Mouse (Mus musculus) midbrain, postnatal 0 days (tissue): ENCODE measurements around the gene Zfp398. TPM values are rescaled to one million over a fixed set of nuclear protein-coding genes. Genes with fewer than 3 reads are reported as not detected.

ENCODE experiments used
- ATAC-seq: fragments of 200-750 bp; cut with Nextera tagmentation; 2 replicates; pipeline ENCODE4 v1.8.0; 2017; ENCODE audit warnings: moderate number of reproducible peaks, mild to moderate bottlenecking, moderate TSS enrichment, moderate library complexity; ENCODE audit not compliant: low FRiP score
- DNase-seq: peaks from one replicate; pipeline ENCODE4 v3.0.0-alpha.2; 2015; ENCODE audit warnings: low spot score
- H3K27ac ChIP-seq: fragments of 300-500 bp; sonication (generic); 2 replicates; pipeline ENCODE4 v1.5.1; 2014; ENCODE audit warnings: low read depth, mild to moderate bottlenecking, low read length, mixed read lengths
- H3K27me3 ChIP-seq: fragments of 300-500 bp; sonication (generic); 2 replicates; pipeline ENCODE4 v1.6.1; 2014; ENCODE audit warnings: low read length, control low read depth, mixed read lengths; ENCODE audit not compliant: insufficient read depth
- H3K36me3 ChIP-seq: fragments of 300-500 bp; sonication (generic); 2 replicates; pipeline ENCODE4 v1.6.1; 2014; ENCODE audit warnings: low read length, control low read depth, mixed read lengths; ENCODE audit not compliant: insufficient read depth
- H3K4me1 ChIP-seq: fragments of 300-500 bp; sonication (generic); 2 replicates; pipeline ENCODE4 v1.6.1; 2014; ENCODE audit warnings: mild to moderate bottlenecking, control low read depth, antibody characterized with exemption, low read length, mixed read lengths; ENCODE audit not compliant: insufficient read depth
- H3K4me2 ChIP-seq: fragments of 300-500 bp; sonication (generic); 2 replicates; pipeline ENCODE4 v1.6.1; 2014; ENCODE audit warnings: low read depth, mild to moderate bottlenecking, low read length, mixed read lengths; ENCODE audit not compliant: poor library complexity, severe bottlenecking
- H3K4me3 ChIP-seq: fragments of 300-500 bp; sonication (generic); 2 replicates; pipeline ENCODE4 v1.5.1; 2014; ENCODE audit warnings: low read depth, mild to moderate bottlenecking, low read length, moderate library complexity
- H3K9ac ChIP-seq: fragments of 300-500 bp; sonication (generic); replicated peaks from 2 replicates; pipeline ENCODE4 v1.6.1; 2014; ENCODE audit warnings: mild to moderate bottlenecking, low read length, moderate library complexity, mixed read lengths; ENCODE audit not compliant: poor library complexity, severe bottlenecking
- H3K9me3 ChIP-seq: fragments of 300-500 bp; sonication (generic); 2 replicates; pipeline ENCODE4 v1.6.1; 2016; ENCODE audit warnings: low read length, control low read depth
- CTCF ChIP-seq: IDR thresholded peaks from 2 replicates; pipeline ENCODE4 v1.5.1; 2016; ENCODE audit warnings: antibody characterized with exemption, mild to moderate bottlenecking
- WGBS: fragments of 180-500 bp; shearing (Covaris S2); extraction: QIAGEN DNeasy Blood & Tissue Kit; methylation state at CpG from one replicate; pipeline ENCODE4 v1.1.7; 2014; 5-methylcytosine and 5-hydroxymethylcytosine counted together
- polyA plus RNA-seq: library from polyadenylated mRNA; unstranded; fragments of >200 nt; fragmentation: Nextera tagmentation; extraction: Ambion mirVana; gene quantifications from 2 replicates; pipeline ENCODE4 v1.2.1, GENCODE M21; 2015
- total RNA-seq: library from RNA; depleted of rRNA; stranded (reverse); fragments of >200 nt; gene quantifications from 2 replicates; pipeline ENCODE4 v1.2.3, GENCODE M21; 2014

The Zfp398 gene
- total and polyA plus RNA-seq, 2 experiments from 2014 or later: 14.3 to 32.1 TPM

DNA sequence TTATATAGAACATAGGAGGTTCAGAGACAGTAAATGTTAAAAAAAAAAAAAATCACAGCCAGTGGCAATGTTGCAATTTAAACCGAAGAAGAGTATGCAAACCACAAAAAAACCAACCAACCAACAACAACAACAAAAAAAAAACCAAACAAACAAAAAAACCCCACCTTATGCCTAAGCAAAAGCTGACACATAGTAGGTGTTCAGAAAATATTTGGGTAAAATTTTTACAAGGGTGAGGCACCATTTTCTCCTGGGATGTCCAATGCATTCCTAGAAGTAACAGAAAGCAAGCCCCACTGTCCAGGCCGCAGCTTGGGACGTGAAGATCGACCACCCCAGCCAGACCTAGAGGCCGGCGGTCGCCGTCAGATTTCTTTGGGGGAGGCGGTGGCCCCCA, 41.6 kb downstream of the Zfp398 start, which contains the start of gene Zfp282:
TSS of gene Zfp282 (plus strand) at position 147 of the 400 bp plus-strand sequence.
- H3K4me1 ChIP-seq: peaks cover 8% of the 10 kb centered on the region; the same call in 1 of the 2 replicates
- peak within 1 kb of the TSS; percentile 91 for H3K27ac ChIP-seq
- no peak for ATAC-seq
- no peaks in the 10 kb centered on the region for H3K9me3 ChIP-seq
- H3K27me3 ChIP-seq: no peaks in the 10 kb centered on the region
- no peak for TF ChIP-seq CTCF
- H3K9ac ChIP-seq: peak within 1 kb of the TSS; percentile 96
- H3K4me2 ChIP-seq: peak within 1 kb of the TSS; percentile 81
- H3K36me3 ChIP-seq: peaks cover 18% of the 10 kb centered on the region
- DNase-seq: no peak
- 5% methylated on average over 9 of the region's 9 CpGs for WGBS
- H3K4me3 ChIP-seq: peak within 1 kb of the TSS; percentile 94

DNA sequence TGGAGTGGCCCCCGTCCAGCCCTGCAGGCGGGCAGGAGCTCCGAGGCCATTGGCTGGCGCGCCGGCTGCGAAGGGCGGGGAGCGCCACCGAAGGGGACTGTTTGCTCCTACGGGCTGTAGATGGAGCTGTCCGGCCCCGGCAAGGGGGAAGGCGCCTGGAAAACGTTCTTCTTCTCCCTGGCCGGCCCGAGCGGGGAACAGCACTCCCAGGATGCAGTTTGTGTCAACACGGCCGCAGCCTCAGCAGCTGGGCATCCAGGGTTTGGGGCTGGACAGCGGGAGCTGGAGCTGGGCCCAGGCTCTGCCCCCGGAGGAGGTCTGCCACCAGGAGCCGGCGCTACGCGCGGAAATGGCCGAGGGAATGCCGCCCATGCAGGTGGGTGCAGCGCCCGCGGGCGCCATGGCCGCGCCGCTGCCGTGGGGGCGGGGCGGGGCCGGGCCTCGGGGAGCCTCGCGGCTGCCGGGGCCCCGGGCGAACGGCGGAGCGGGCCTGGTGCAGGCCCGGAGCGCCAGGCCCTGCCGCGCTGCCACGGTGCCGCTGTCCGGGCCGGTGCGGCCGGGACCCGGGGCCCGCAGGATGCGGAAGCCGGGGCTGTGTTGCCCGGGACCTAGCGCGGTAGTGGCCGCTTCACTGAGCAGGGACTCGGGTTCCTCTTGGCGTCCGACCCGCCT, 42.1 kb downstream of the Zfp398 start:
- DNase-seq (peak; percentile 94), ATAC-seq (peak; percentile 95)
- peak overlapping the region; percentile 96 for H3K9ac ChIP-seq
- H3K4me1 ChIP-seq: peaks cover 8% of the 10 kb centered on the region; the same call in 1 of the 2 replicates
- under 1% methylated on average over 56 of the region's 71 CpGs for WGBS
- no peaks in the 10 kb centered on the region for H3K27me3 ChIP-seq
- H3K4me3 ChIP-seq: peak overlapping the region; percentile 94
- peak overlapping the region; percentile 81 for H3K4me2 ChIP-seq
- peak; percentile 76 for TF ChIP-seq CTCF
- peaks cover 21% of the 10 kb centered on the region for H3K36me3 ChIP-seq
- no peaks in the 10 kb centered on the region for H3K9me3 ChIP-seq
- H3K27ac ChIP-seq: peak overlapping the region; percentile 91

DNA sequence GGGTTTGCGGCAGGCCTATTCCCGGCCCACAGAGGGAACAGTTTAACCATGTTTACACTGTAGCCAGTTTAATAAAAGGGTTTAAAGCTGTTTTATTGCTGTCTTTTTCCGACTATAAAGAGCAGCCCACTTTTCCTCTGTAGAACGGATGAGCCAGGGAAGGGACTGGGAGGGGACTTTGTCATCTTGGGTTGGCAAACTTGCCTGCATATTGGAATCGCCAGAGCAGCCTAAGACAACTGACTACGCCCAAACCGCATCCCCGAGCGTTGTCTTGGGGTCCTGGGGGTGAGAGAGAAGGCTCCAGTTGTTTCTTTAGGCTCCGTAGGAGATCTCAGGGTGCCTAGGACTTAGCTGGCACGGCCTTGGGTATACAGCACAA, 42.7 kb downstream of the Zfp398 start:
- Histone ChIP-seq H3K4me2 (peak overlapping the region; percentile 81), H3K27me3 (no peaks in the 10 kb centered on the region), H3K4me3 (peak overlapping the region; percentile 94), H3K9ac (peak overlapping the region; percentile 96), H3K4me1 (peaks cover 8% of the 10 kb centered on the region; the same call in 1 of the 2 replicates), H3K27ac (peak overlapping the region; percentile 91), H3K36me3 (peaks cover 26% of the 10 kb centered on the region), H3K9me3 (no peaks in the 10 kb centered on the region)
- DNase-seq (no peak), ATAC-seq (no peak)
- WGBS: under 1% methylated on average over 11 of the region's 11 CpGs
- no peak for TF ChIP-seq CTCF

DNA sequence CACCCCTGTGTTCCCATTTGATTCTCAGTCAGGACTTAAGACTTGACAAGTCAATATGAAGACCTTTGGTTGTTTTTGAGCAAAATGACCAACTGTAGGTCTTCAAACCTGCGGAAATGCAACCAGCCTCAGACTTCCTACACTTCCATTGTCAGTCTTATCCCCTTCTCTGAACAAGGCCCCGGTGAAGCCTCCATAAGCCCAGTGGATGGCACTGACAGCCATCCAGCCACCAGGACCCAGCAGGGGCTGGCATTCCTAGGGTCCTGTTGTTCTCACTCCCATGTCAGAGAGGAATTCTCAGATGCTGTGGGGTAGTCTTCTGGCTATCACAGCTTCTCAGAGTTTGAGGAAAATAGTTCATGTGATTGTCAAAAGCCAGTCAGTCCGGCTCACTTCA, 43.1 kb downstream of the Zfp398 start:
- Histone ChIP-seq H3K4me2 (peak overlapping the region; percentile 81), H3K9me3 (no peaks in the 10 kb centered on the region), H3K9ac (peak overlapping the region; percentile 96), H3K27me3 (no peaks in the 10 kb centered on the region), H3K36me3 (peaks cover 28% of the 10 kb centered on the region), H3K27ac (no peak overlapping the region; the same call in 1 of the 2 replicates), H3K4me1 (peaks cover 8% of the 10 kb centered on the region; the same call in 1 of the 2 replicates), H3K4me3 (peak overlapping the region; percentile 94)
- ATAC-seq: no peak
- WGBS: 43% methylated on average over 3 of the region's 3 CpGs
- TF ChIP-seq CTCF: no peak
- DNase-seq: no peak

DNA sequence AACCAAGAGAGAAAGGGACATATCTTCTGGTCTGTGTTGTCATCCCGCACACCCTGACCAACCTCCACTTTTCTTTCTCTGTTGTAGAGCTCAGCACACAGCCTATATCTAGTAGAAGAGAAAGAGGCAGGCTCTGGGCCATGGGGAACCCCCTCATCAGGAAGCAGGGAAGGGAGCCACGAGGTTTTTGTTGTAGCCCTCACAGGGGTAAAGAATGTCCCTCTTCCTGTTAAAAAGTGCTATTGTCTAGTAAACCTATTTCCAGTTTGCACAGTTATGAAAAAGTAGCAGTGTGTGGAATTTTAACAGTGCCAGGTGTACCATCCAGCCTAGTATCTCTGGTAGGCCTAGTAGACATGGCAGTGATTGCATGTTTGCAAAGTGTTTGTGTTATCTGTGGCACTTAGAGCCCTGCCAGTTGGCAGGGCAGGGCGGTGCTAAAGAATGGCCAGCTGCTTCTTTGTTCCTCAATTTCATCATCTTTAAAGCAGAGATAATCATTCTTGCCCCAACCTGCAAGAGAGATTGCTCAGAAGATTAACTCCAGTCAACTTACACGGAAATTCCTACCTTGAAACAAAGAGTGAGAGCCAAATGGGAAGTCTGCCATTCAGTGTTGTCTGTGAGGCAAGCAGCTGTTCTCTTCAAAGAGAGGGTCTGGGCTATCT, 43.7 kb downstream of the Zfp398 start:
- Histone ChIP-seq H3K4me1 (peaks cover 8% of the 10 kb centered on the region; the same call in 1 of the 2 replicates), H3K27me3 (no peaks in the 10 kb centered on the region), H3K9me3 (no peaks in the 10 kb centered on the region), H3K4me2 (peak overlapping the region; percentile 81), H3K27ac (no peak overlapping the region), H3K9ac (peak overlapping the region; percentile 96), H3K36me3 (peaks cover 33% of the 10 kb centered on the region), H3K4me3 (peak overlapping the region; percentile 94; the same call in 1 of the 2 replicates)
- no peak for TF ChIP-seq CTCF
- no peak for DNase-seq
- ATAC-seq: no peak
- WGBS: 66% methylated on average over 4 of the region's 4 CpGs

DNA sequence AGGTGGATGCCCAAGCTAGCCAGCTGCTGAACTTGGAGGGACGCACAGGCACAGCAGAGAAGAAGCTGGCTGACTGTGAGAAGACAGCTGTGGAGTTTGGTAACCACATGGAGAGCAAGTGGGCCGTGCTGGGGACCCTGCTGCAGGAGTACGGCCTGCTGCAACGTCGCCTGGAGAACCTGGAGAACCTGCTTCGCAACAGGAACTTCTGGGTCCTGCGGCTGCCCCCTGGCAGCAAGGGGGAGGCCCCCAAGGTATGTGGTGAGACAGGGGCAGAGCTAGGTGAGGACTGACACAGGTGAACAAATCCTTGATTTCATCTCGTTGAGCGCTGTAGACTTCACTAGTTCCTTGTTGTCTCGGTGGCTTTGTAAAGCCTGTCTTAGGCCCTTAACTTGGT, 44.7 kb downstream of the Zfp398 start:
- Histone ChIP-seq H3K36me3 (peaks cover 40% of the 10 kb centered on the region), H3K4me2 (no peak overlapping the region), H3K9ac (no peak overlapping the region), H3K27ac (no peak overlapping the region), H3K9me3 (no peaks in the 10 kb centered on the region), H3K4me1 (peaks cover 8% of the 10 kb centered on the region; the same call in 1 of the 2 replicates), H3K27me3 (no peaks in the 10 kb centered on the region), H3K4me3 (no peak overlapping the region)
- ATAC-seq: no peak
- no peak for DNase-seq
- TF ChIP-seq CTCF: no peak
- 96% methylated on average over 10 of the region's 10 CpGs for WGBS
